Mouse (Mus musculus) liver, embryonic 14.5 days (tissue): ENCODE measurements around the gene Lrrc29. TPM values are rescaled to one million over a fixed set of nuclear protein-coding genes. Genes with fewer than 3 reads are reported as not detected.

Experiments used
- ATAC-seq: fragments of 200-750 bp; cut with Nextera tagmentation; 2 replicates; pipeline ENCODE4 v1.8.0; 2017; ENCODE audit warnings: moderate number of reproducible peaks, mild to moderate bottlenecking, moderate library complexity; ENCODE audit not compliant: insufficient read depth
- DNase-seq, 3 experiments: peaks; one replicate each; pipeline ENCODE4 v3.0.0-alpha.2; 2012 to 2013; ENCODE audit warnings: low read depth in 3 of 3, low spot score in 3 of 3
- H3K27ac ChIP-seq: fragments of 300-500 bp; sonication (generic); 2 replicates; pipeline ENCODE4 v1.5.1; 2014; ENCODE audit warnings: moderate library complexity, mild to moderate bottlenecking, control low read depth, inconsistent platforms
- H3K27me3 ChIP-seq: fragments of 300-500 bp; sonication (generic); 2 replicates; pipeline ENCODE4 v1.6.1; 2014; ENCODE audit warnings: mild to moderate bottlenecking, low read length, moderate library complexity; ENCODE audit not compliant: control insufficient read depth, insufficient read depth
- H3K36me3 ChIP-seq: fragments of 300-500 bp; sonication (generic); replicated peaks from 2 replicates; pipeline ENCODE4 v1.6.1; 2014; ENCODE audit warnings: low read depth; ENCODE audit not compliant: control insufficient read depth, insufficient read depth
- H3K4me1 ChIP-seq, 2 experiments: fragments of 200-500 bp in 1 of 2; fragments of 300-500 bp in 1 of 2; sonication (generic) in 1 of 2; replicated peaks; 2 replicates each; pipeline ENCODE4 v1.6.1; 2012 to 2014; ENCODE audit warnings: antibody characterized with exemption in 1 of 2, inconsistent platforms in 1 of 2, low read length in 1 of 2; ENCODE audit not compliant: control insufficient read depth in 2 of 2, insufficient read depth in 2 of 2
- H3K4me2 ChIP-seq: fragments of 300-500 bp; sonication (generic); 2 replicates; pipeline ENCODE4 v1.6.1; 2014; ENCODE audit warnings: low read depth, mild to moderate bottlenecking, control low read depth, moderate library complexity
- H3K4me3 ChIP-seq, 2 experiments: fragments of 200-500 bp in 1 of 2; fragments of 300-500 bp in 1 of 2; sonication (generic) in 1 of 2; 2 replicates each; pipeline ENCODE4 v1.5.1; 2012 to 2014; ENCODE audit warnings: low read depth in 2 of 2, low read length in 2 of 2, mild to moderate bottlenecking in 2 of 2, control low read depth in 1 of 2, inconsistent platforms in 1 of 2, moderate library complexity in 1 of 2; ENCODE audit not compliant: insufficient read depth in 1 of 2
- H3K9ac ChIP-seq: fragments of 300-500 bp; sonication (generic); replicated peaks from 2 replicates; pipeline ENCODE4 v1.6.1; 2014; ENCODE audit warnings: mild to moderate bottlenecking, control low read depth, moderate library complexity
- H3K9me3 ChIP-seq: fragments of 300-500 bp; sonication (generic); 2 replicates; pipeline ENCODE4 v1.6.1; 2016; ENCODE audit warnings: low read length, mixed read lengths; ENCODE audit not compliant: control insufficient read depth
- CTCF ChIP-seq: IDR thresholded peaks from 2 replicates; pipeline ENCODE4 v1.5.1; 2016; ENCODE audit warnings: antibody characterized with exemption, low read depth, control low read depth
- EP300 ChIP-seq: IDR thresholded peaks from 2 replicates; pipeline ENCODE4 v1.6.1; 2016; ENCODE audit warnings: antibody characterized with exemption, low read depth
- WGBS: fragments of 180-500 bp; shearing (Covaris S2); extraction: QIAGEN DNeasy Blood & Tissue Kit; methylation state at CpG from one replicate; pipeline ENCODE4 v1.1.7; 2014; ENCODE audit not compliant: insufficient replicate concordance; 5-methylcytosine and 5-hydroxymethylcytosine counted together
- polyA plus RNA-seq, 2 experiments: library from polyadenylated mRNA; depleted of rRNA in 1 of 2; stranded (reverse) in 1 of 2; unstranded in 1 of 2; fragments of >200 nt; fragmentation: Nextera tagmentation in 1 of 2; extraction: Ambion mirVana in 1 of 2; gene quantifications; 2 replicates each; pipeline versions ENCODE4 v1.2.1 to v1.2.3; 2012 to 2014

Lrrc29 gene
- polyA plus RNA-seq, 2 experiments, result 9.1 to 10.4 TPM

- H3K27ac ChIP-seq, result no peak overlapping the region
- no peak for TF ChIP-seq CTCF
- TF ChIP-seq EP300, result no peak
- DNase-seq, result no peak
- H3K9ac ChIP-seq, result no peak overlapping the region
- 7% methylated on average over 10 of the region's 10 CpGs for WGBS
- peak overlapping the region; percentile 25 for H3K4me2 ChIP-seq
- peaks cover 6 to 7% of the 10 kb centered on the region in 2 experiments for H3K4me1 ChIP-seq
- H3K27me3 ChIP-seq, result peaks cover 78% of the 10 kb centered on the region
- peak overlapping the region in 1 of 2 experiments; percentile 39; a peak in 3 of 4 replicates for H3K4me3 ChIP-seq
- ATAC-seq, result no peak
- no peaks in the 10 kb centered on the region for H3K9me3 ChIP-seq
- no peaks in the 10 kb centered on the region for H3K36me3 ChIP-seq
Observed at GRCm38 (mm10) chr8:105269075-105269458, 57.0 kb downstream of the Lrrc29 start.

- Histone ChIP-seq H3K27me3 (peaks cover 74% of the 10 kb centered on the region), H3K36me3 (no peaks in the 10 kb centered on the region), H3K9ac (no peak overlapping the region), H3K4me1 (peaks cover 6 to 11% of the 10 kb centered on the region in 2 experiments), H3K4me3 (peak overlapping the region in 1 of 2 experiments; percentile 3; a peak in 2 of 4 replicates), H3K4me2 (peak overlapping the region; percentile 25), H3K27ac (no peak overlapping the region), H3K9me3 (no peaks in the 10 kb centered on the region)
- TF ChIP-seq CTCF (no peak), EP300 (no peak)
- DNase-seq (no peak), ATAC-seq (no peak)
- 5% methylated on average over 65 of the region's 65 CpGs for WGBS
Observed at GRCm38 (mm10) chr8:105268342-105269074, 57.6 kb downstream of the Lrrc29 start.

GRCm38 (mm10) chr8:105266775-105267174 is 59.3 kb downstream of the Lrrc29 start:
- Histone ChIP-seq H3K9ac (no peak overlapping the region), H3K4me3 (no peak overlapping the region), H3K27ac (no peak overlapping the region), H3K27me3 (peaks cover 65% of the 10 kb centered on the region), H3K9me3 (no peaks in the 10 kb centered on the region), H3K36me3 (no peaks in the 10 kb centered on the region), H3K4me1 (peaks cover 6 to 12% of the 10 kb centered on the region in 2 experiments), H3K4me2 (no peak overlapping the region)
- 22% methylated on average over 13 of the region's 13 CpGs for WGBS
- no peak for TF ChIP-seq EP300
- TF ChIP-seq CTCF, result no peak
- no peak for DNase-seq
- ATAC-seq, result no peak

GRCm38 (mm10) chr8:105265128-105265527 is 61.0 kb downstream of the Lrrc29 start:
- peaks cover 49% of the 10 kb centered on the region for H3K27me3 ChIP-seq
- no peak overlapping the region for H3K27ac ChIP-seq
- peak overlapping the region; percentile 86 for H3K9ac ChIP-seq
- DNase-seq (no peak), ATAC-seq (no peak)
- peak overlapping the region; percentile 98 for H3K4me2 ChIP-seq
- TF ChIP-seq CTCF (no peak), EP300 (no peak)
- no peaks in the 10 kb centered on the region for H3K9me3 ChIP-seq
- 8% methylated on average over 10 of the region's 10 CpGs for WGBS
- H3K36me3 ChIP-seq, result no peaks in the 10 kb centered on the region
- H3K4me1 ChIP-seq, result peaks cover 6 to 16% of the 10 kb centered on the region in 2 experiments
- H3K4me3 ChIP-seq, result peak overlapping the region; percentile 33 to 89; a peak in 3 of 4 replicates

- WGBS, result 1% methylated on average over 54 of the region's 54 CpGs
- H3K4me3 ChIP-seq, result peak within 1 kb of the TSS; percentile 78 to 89
- H3K9ac ChIP-seq, result peak within 1 kb of the TSS; percentile 86
- ATAC-seq (peak; percentile 82), DNase-seq (peak in 2 of 3 experiments; percentile 52 to 58)
- TF ChIP-seq CTCF, result no peak
- TF ChIP-seq EP300, result no peak
- H3K9me3 ChIP-seq, result no peaks in the 10 kb centered on the region
- no peak within 1 kb of the TSS for H3K27ac ChIP-seq
- peaks cover 6 to 16% of the 10 kb centered on the region in 2 experiments for H3K4me1 ChIP-seq
- H3K4me2 ChIP-seq, result peak within 1 kb of the TSS; percentile 98
- no peaks in the 10 kb centered on the region for H3K36me3 ChIP-seq
- H3K27me3 ChIP-seq, result peaks cover 43% of the 10 kb centered on the region
Observed at GRCm38 (mm10) chr8:105264024-105264982, 61.8 kb downstream of the Lrrc29 start, which contains the start of the genes Tradd and Fbxl8. Tradd (minus strand) TSS chr8:105264609. Fbxl8 (plus strand) TSS chr8:105264648.
